Mouse (Mus musculus): ENCODE measurements around the gene Dnah2. TPM values are rescaled to one million over a fixed set of nuclear protein-coding genes. Genes with fewer than 3 reads are reported as not detected.

The Dnah2 gene
- total and polyA plus RNA-seq, 2 experiments from 2014 or later = 3.0 to 12.3 TPM

GRCm38 (mm10) chr11:69528031-69528390 lies 20.9 kb downstream of the Dnah2 start:
- 0 out of 2 replicates have a peak overlapping the region, but pooled peaks have one; percentile 42 for H3K4me2 ChIP-seq (ENCODE audit: low read depth)
- no peaks in the 10 kb centered on the region for H3K9me3 ChIP-seq (ENCODE audit: low read length)
- H3K9ac ChIP-seq = peak overlapping the region; percentile 57; the same call in 1 of the 2 replicates
- TF ChIP-seq CTCF (IDR thresholded peaks at IDR 0.05; ENCODE audit: low read depth) = no peak
- H3K27me3 ChIP-seq (ENCODE audit: insufficient read depth, low read length) = no peaks in the 10 kb centered on the region
- peak overlapping the region; percentile 94 for H3K27ac ChIP-seq (ENCODE audit: low read depth, low read length)
- H3K4me1 ChIP-seq (ENCODE audit: insufficient read depth) = peaks cover 20% of the 10 kb centered on the region
- WGBS = 48% methylated on average over 4 of the region's 4 CpGs
- no peak for DNase-seq
- no peaks in the 10 kb centered on the region for H3K36me3 ChIP-seq (ENCODE audit: insufficient read depth)
- ATAC-seq = peak; percentile 7; the same call in 1 of the 2 replicates
- H3K4me3 ChIP-seq (ENCODE audit: low read depth, low read length) = no peak overlapping the region

- no peaks in the 10 kb centered on the region for H3K9me3 ChIP-seq (ENCODE audit: low read length)
- ATAC-seq (peak; percentile 80), DNase-seq (peak; percentile 87)
- peak overlapping the region; percentile 42 for H3K4me2 ChIP-seq (ENCODE audit: low read depth)
- 1% methylated on average over 30 of the region's 30 CpGs for WGBS
- peak overlapping the region; percentile 14; the same call in 1 of the 2 replicates for H3K4me3 ChIP-seq (ENCODE audit: low read depth, low read length)
- peaks cover 20% of the 10 kb centered on the region for H3K4me1 ChIP-seq (ENCODE audit: insufficient read depth)
- peak overlapping the region; percentile 94 for H3K27ac ChIP-seq (ENCODE audit: low read depth, low read length)
- H3K36me3 ChIP-seq (ENCODE audit: insufficient read depth) = no peaks in the 10 kb centered on the region
- H3K27me3 ChIP-seq (ENCODE audit: insufficient read depth, low read length) = no peaks in the 10 kb centered on the region
- no peak for TF ChIP-seq CTCF (IDR thresholded peaks at IDR 0.05; ENCODE audit: low read depth)
- H3K9ac ChIP-seq = peak overlapping the region; percentile 57
These were observed 21.5 kb downstream of the Dnah2 start for GRCm38 (mm10) chr11:69527098-69528030.

GRCm38 (mm10) chr11:69526631-69527030 lies 22.3 kb downstream of the Dnah2 start:
- peak overlapping the region; percentile 57 for H3K9ac ChIP-seq
- H3K4me3 ChIP-seq (ENCODE audit: low read depth, low read length) = no peak overlapping the region
- WGBS = 12% methylated on average over 4 of the region's 4 CpGs
- ATAC-seq = peak; percentile 3; the same call in 1 of the 2 replicates
- H3K9me3 ChIP-seq (ENCODE audit: low read length) = no peaks in the 10 kb centered on the region
- no peak for TF ChIP-seq CTCF (IDR thresholded peaks at IDR 0.05; ENCODE audit: low read depth)
- H3K4me2 ChIP-seq (ENCODE audit: low read depth) = peak overlapping the region; percentile 42
- no peaks in the 10 kb centered on the region for H3K36me3 ChIP-seq (ENCODE audit: insufficient read depth)
- H3K27me3 ChIP-seq (ENCODE audit: insufficient read depth, low read length) = no peaks in the 10 kb centered on the region
- DNase-seq = no peak
- peak overlapping the region; percentile 94 for H3K27ac ChIP-seq (ENCODE audit: low read depth, low read length)
- H3K4me1 ChIP-seq (ENCODE audit: insufficient read depth) = peaks cover 20% of the 10 kb centered on the region

- DNase-seq = no peak
- Histone ChIP-seq H3K9me3 (ENCODE audit: low read length) (no peaks in the 10 kb centered on the region), H3K27me3 (ENCODE audit: insufficient read depth, low read length) (no peaks in the 10 kb centered on the region), H3K27ac (ENCODE audit: low read depth, low read length) (peak overlapping the region; percentile 94; the same call in 1 of the 2 replicates), H3K4me3 (ENCODE audit: low read depth, low read length) (no peak overlapping the region), H3K4me1 (ENCODE audit: insufficient read depth) (peaks cover 20% of the 10 kb centered on the region), H3K4me2 (ENCODE audit: low read depth) (no peak overlapping the region), H3K9ac (no peak overlapping the region), H3K36me3 (ENCODE audit: insufficient read depth) (no peaks in the 10 kb centered on the region)
- WGBS = 74% methylated on average over 9 of the region's 9 CpGs
- no peak for TF ChIP-seq CTCF (IDR thresholded peaks at IDR 0.05; ENCODE audit: low read depth)
- ATAC-seq = no peak
These were observed 23.2 kb downstream of the Dnah2 start for GRCm38 (mm10) chr11:69525661-69526060.

DNA sequence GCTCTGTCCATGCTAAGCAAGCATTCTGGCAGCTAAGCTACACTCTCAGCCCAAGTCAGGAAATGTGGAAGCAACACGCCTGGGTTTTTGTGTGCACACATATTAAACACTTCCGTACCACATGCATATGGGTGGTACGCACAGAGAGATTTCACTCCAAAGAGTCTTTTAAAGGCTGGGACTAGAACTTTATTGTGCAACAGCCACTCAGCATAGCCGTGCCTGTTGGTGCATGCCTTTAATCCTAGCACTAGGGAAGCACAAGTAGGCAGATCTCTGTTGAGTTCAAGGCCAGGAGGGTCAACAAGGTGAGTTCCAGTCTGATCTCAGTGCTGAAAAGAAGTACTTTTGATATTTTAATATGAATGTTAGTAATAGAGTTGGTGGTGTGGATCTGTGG lies 25.3 kb downstream of the Dnah2 start:
- Histone ChIP-seq H3K9me3 (ENCODE audit: low read length) (no peaks in the 10 kb centered on the region), H3K9ac (no peak overlapping the region), H3K27ac (ENCODE audit: low read depth, low read length) (no peak overlapping the region), H3K27me3 (ENCODE audit: insufficient read depth, low read length) (no peaks in the 10 kb centered on the region), H3K4me1 (ENCODE audit: insufficient read depth) (peaks cover 20% of the 10 kb centered on the region), H3K36me3 (ENCODE audit: insufficient read depth) (no peaks in the 10 kb centered on the region), H3K4me2 (ENCODE audit: low read depth) (no peak overlapping the region), H3K4me3 (ENCODE audit: low read depth, low read length) (no peak overlapping the region)
- DNase-seq (no peak), ATAC-seq (no peak)
- no peak for TF ChIP-seq CTCF (IDR thresholded peaks at IDR 0.05; ENCODE audit: low read depth)
- WGBS = 86% methylated on average over 4 of the region's 4 CpGs

DNA sequence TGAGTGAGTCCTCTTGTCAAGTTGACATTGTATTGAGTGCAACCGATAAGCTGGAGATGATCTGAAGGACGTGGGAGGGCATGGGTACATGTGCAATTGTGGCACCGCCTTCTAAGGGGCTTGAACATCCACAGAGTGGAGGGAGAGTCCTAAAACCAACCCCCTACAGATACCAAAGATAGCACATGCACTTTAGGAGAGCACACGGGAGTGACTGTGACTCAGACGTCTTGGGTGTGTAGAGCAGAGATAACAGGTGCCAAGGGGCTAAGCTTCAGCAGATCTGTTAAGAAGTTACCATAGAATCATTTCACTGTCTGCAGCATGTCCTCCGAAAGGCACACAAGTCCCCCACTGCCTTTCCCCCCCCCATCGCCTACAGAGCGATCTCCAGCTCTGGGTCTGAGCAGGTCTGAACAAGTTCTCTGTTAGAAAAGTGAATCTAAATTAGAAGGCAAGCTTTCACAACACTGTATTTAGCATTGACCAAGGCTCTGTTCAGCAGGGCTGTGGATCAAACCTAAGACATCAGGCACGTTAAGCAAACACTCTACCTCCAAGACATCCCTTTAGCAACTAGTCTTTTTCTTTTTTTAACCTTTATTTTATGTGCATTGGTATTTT lies 27.3 kb downstream of the Dnah2 start:
- no peak overlapping the region for H3K4me3 ChIP-seq (ENCODE audit: low read depth, low read length)
- WGBS = 88% methylated on average over 9 of the region's 9 CpGs
- H3K27me3 ChIP-seq (ENCODE audit: insufficient read depth, low read length) = no peaks in the 10 kb centered on the region
- H3K4me2 ChIP-seq (ENCODE audit: low read depth) = no peak overlapping the region
- H3K36me3 ChIP-seq (ENCODE audit: insufficient read depth) = no peaks in the 10 kb centered on the region
- ATAC-seq (no peak), DNase-seq (no peak)
- no peak overlapping the region for H3K27ac ChIP-seq (ENCODE audit: low read depth, low read length)
- no peak overlapping the region for H3K9ac ChIP-seq
- no peaks in the 10 kb centered on the region for H3K9me3 ChIP-seq (ENCODE audit: low read length)
- no peak for TF ChIP-seq CTCF (IDR thresholded peaks at IDR 0.05; ENCODE audit: low read depth)
- H3K4me1 ChIP-seq (ENCODE audit: insufficient read depth) = peaks cover 6% of the 10 kb centered on the region; the same call in 1 of the 2 replicates

DNA sequence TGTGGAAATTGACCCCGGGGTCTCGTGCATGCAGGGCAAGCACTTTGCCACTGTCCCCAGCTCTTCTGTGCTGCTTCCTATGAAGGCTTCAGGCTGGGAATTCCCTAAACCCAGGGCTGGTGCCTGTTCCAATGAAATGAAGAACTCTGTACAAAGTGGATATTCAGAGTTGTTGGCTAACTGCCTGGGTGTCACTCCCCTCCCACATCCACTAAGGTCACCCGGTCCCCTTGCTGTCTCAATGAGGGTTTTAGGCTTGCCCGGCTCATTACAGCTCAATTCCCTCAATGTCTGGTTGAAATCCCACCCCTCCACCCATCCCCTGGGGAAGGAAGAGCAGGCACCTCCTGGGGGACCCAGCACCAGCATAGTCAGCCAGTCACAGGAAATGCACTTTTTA lies 28.9 kb downstream of the Dnah2 start:
- DNase-seq (no peak), ATAC-seq (no peak)
- 59% methylated on average over 4 of the region's 4 CpGs for WGBS
- no peak overlapping the region for H3K4me2 ChIP-seq (ENCODE audit: low read depth)
- no peak overlapping the region for H3K9ac ChIP-seq
- no peak overlapping the region for H3K4me3 ChIP-seq (ENCODE audit: low read depth, low read length)
- no peaks in the 10 kb centered on the region for H3K4me1 ChIP-seq (ENCODE audit: insufficient read depth)
- TF ChIP-seq CTCF (IDR thresholded peaks at IDR 0.05; ENCODE audit: low read depth) = no peak
- H3K27ac ChIP-seq (ENCODE audit: low read depth, low read length) = no peak overlapping the region
- H3K9me3 ChIP-seq (ENCODE audit: low read length) = no peaks in the 10 kb centered on the region
- no peaks in the 10 kb centered on the region for H3K27me3 ChIP-seq (ENCODE audit: insufficient read depth, low read length)
- H3K36me3 ChIP-seq (ENCODE audit: insufficient read depth) = no peaks in the 10 kb centered on the region
